Mouse (Mus musculus): ENCODE results near the gene Irak3.

DNA sequence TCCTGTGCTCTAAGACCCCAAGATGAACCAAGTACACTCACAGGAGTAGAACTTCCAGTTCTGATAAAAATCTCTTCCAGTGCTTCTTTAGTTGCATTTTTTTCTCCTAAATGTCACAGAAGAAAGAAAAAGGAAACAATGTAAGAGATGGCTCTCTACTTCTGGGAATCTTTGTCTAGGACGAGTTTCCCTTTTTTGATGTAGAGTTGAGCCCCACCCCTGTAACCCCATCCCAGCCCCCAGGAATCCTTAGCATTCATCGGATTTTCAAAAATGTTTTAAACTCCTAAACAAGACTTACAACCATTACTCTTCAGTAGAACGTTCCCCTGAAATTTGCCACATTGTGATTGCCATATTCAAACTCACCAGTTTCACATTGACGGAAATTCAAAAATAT lies 31.7 kb downstream of the Irak3 start:
- no peak for TF ChIP-seq POLR2A (IDR thresholded peaks at IDR 0.05; ENCODE audit: insufficient read length, low read depth)
- no peak for TF ChIP-seq MAX (IDR thresholded peaks at IDR 0.05; ENCODE audit: low read depth)
